Mouse (Mus musculus) midbrain, embryonic 12.5 days (tissue): Measurements from ENCODE around the gene Ankrd66. TPM values are rescaled to one million over a fixed set of nuclear protein-coding genes. Genes with fewer than 3 reads are reported as not detected.

Experiments
- ATAC-seq: fragments of 200-750 bp; cut with Nextera tagmentation; 2 replicates; pipeline ENCODE4 v1.8.0; 2017; ENCODE audit warnings: low read depth, moderate TSS enrichment, moderate library complexity; ENCODE audit not compliant: low FRiP score
- H3K27ac ChIP-seq: fragments of 300-500 bp; sonication (generic); replicated peaks from 2 replicates; pipeline ENCODE4 v1.5.1; 2016; ENCODE audit warnings: mild to moderate bottlenecking
- H3K27me3 ChIP-seq: fragments of 300-500 bp; sonication (generic); 2 replicates; pipeline ENCODE4 v1.6.1; 2016; ENCODE audit warnings: mild to moderate bottlenecking
- H3K36me3 ChIP-seq: fragments of 300-500 bp; sonication (generic); 2 replicates; pipeline ENCODE4 v1.6.1; 2016
- H3K4me1 ChIP-seq: fragments of 300-500 bp; sonication (generic); 2 replicates; pipeline ENCODE4 v1.6.1; 2016
- H3K4me2 ChIP-seq: fragments of 300-500 bp; sonication (generic); replicated peaks from 2 replicates; pipeline ENCODE4 v1.6.1; 2016; ENCODE audit warnings: mild to moderate bottlenecking, moderate library complexity
- H3K4me3 ChIP-seq: fragments of 300-500 bp; sonication (generic); 2 replicates; pipeline ENCODE4 v1.5.1; 2016; ENCODE audit warnings: mild to moderate bottlenecking
- H3K9ac ChIP-seq: fragments of 300-500 bp; sonication (generic); replicated peaks from 2 replicates; pipeline ENCODE4 v1.6.1; 2016; ENCODE audit warnings: mild to moderate bottlenecking, moderate library complexity
- H3K9me3 ChIP-seq: fragments of 300-500 bp; sonication (generic); 2 replicates; pipeline ENCODE4 v1.6.1; 2016; ENCODE audit warnings: mild to moderate bottlenecking
- WGBS: fragments of 180-500 bp; shearing (Covaris S2); methylation state at CpG from one replicate; pipeline ENCODE4 v1.1.7; 2016; 5-methylcytosine and 5-hydroxymethylcytosine counted together
- polyA plus RNA-seq: library from polyadenylated mRNA; unstranded; fragments of >200 nt; fragmentation: Nextera tagmentation; extraction: Ambion mirVana; gene quantifications from 2 replicates; pipeline ENCODE4 v1.2.1, GENCODE M21; 2016

Gene Ankrd66
- not detected in 2 replicates for polyA plus RNA-seq

DNA sequence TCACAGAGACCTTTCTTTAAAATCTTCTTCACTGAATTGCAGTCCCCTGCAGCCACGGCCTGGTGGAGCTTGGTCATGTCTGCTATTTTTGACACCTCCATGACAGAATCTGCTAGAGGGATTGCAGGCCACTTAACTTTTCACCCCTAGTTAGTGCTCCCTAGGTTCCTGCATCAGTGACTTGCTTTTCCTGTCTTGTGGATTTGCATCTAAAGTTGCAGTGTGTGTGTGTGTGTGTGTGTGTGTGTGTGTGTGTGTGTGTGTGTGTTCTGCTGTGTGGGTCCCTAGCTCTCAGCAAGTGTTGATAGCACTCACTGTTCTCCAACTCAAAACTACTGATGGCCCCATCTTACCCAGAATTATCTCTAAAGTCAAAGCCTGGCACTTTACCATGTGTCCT, at the start of gene Ankrd66:
Gene Ankrd66 (minus strand): TSS at position 101 of the 400 bp plus-strand sequence.
- no peaks in the 10 kb centered on the region for H3K4me1 ChIP-seq
- ATAC-seq = no peak
- 86% methylated on average over 1 of the region's 1 CpGs for WGBS
- no peaks in the 10 kb centered on the region for H3K9me3 ChIP-seq
- no peak within 1 kb of the TSS for H3K27ac ChIP-seq
- H3K4me3 ChIP-seq = no peak within 1 kb of the TSS
- H3K27me3 ChIP-seq = no peaks in the 10 kb centered on the region; the same call in 1 of the 2 replicates
- no peak within 1 kb of the TSS for H3K4me2 ChIP-seq
- H3K9ac ChIP-seq = no peak within 1 kb of the TSS
- no peaks in the 10 kb centered on the region for H3K36me3 ChIP-seq

DNA sequence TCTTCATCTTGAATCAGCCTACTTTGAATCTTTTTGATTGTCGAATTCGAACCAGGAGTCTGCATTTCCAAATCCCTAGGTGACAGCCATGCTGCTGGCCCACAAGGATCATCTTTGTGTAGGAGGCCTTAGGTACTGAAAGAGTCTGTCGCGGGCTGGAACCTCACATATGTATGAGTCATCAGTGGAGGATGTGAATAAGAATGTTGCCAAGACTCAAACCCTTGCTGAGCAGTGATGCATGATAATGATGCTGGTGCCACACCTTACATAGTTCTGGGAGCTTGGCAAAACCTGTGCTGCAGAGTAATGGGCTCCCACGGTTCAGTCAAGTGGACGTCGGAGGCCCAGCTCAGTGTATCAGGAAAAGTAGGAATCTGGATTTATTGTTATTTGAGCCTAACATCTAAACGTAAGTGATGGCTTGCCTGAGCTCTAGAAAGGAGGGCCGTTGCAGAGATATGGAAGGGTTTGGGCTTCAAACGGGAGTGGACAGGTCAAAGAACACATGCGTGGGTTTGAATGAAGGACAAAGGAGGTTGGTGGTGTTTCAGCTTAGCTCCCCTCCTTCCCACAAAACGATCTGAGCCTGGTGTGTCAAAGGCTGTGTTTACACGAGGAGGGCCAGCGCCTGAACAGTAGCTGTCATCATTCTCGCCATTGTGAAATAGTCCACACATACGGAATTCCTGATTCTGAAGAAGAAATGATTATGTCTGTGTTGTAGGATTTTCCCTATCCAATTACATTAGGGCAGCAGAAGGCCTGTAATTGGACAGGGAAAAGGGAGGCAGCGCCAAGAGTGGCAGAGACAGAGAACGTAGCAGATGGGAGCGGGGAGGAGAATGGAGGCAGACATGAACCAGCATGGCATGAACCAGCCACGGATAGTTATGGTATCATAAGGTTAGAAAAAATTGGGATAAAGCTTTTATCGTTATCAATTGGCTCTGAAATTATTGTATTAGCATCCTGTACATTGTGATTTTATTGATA, 49.2 kb upstream of the Ankrd66 start:
- Histone ChIP-seq H3K4me2 (no peak overlapping the region), H3K27ac (no peak overlapping the region), H3K4me1 (no peaks in the 10 kb centered on the region), H3K27me3 (no peaks in the 10 kb centered on the region), H3K9me3 (no peaks in the 10 kb centered on the region), H3K9ac (no peak overlapping the region), H3K36me3 (no peaks in the 10 kb centered on the region), H3K4me3 (no peak overlapping the region)
- no peak for ATAC-seq
- 90% methylated on average over 21 of the region's 21 CpGs for WGBS

DNA sequence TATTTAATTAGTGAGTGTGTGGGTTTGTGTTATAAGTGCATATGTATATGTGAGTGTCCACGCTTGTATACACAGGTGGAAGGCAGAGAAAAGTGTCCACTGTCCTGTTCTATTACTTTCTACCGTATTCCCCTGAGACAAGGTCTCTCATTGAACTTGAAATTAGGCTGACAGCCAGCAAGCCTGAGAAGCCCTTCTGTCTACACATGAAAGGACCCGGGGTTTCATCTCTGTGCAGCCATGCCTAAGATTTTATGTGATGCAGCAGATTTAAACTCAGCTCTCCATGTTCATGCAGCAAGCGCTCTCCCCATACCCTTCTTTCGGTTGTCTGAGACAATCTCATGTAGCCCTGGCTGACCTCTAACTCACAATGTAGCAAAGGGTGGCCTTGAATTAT, 47.1 kb upstream of the Ankrd66 start:
- no peaks in the 10 kb centered on the region for H3K27me3 ChIP-seq
- no peaks in the 10 kb centered on the region for H3K9me3 ChIP-seq
- no peak overlapping the region for H3K9ac ChIP-seq
- no peak overlapping the region for H3K4me3 ChIP-seq
- H3K4me1 ChIP-seq = no peaks in the 10 kb centered on the region
- no peak overlapping the region for H3K27ac ChIP-seq
- 81% methylated on average over 5 of the region's 5 CpGs for WGBS
- ATAC-seq = no peak
- H3K4me2 ChIP-seq = no peak overlapping the region
- H3K36me3 ChIP-seq = no peaks in the 10 kb centered on the region

DNA sequence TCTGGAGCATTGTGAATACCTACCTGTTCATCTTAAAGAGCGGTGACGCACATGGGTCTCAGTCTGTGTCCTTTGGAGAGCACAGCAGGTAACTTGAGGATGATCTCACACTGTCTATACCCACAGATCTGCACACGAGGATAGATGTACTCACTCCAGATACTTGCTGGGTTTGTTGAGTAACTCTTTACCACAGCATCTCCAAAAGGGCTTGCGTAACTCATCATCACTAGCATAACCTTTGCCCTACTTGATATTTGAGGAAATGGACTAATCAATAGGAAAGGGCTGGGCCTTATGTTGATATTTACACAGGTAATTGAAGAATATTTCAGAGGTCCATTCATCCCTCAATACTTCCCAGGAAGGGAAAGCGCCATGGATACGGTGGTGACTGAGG, 46.3 kb upstream of the Ankrd66 start:
- H3K4me3 ChIP-seq = no peak overlapping the region
- H3K9ac ChIP-seq = no peak overlapping the region
- H3K4me2 ChIP-seq = no peak overlapping the region
- no peaks in the 10 kb centered on the region for H3K9me3 ChIP-seq
- H3K36me3 ChIP-seq = no peaks in the 10 kb centered on the region
- no peak for ATAC-seq
- H3K4me1 ChIP-seq = no peaks in the 10 kb centered on the region
- H3K27ac ChIP-seq = no peak overlapping the region
- no peaks in the 10 kb centered on the region for H3K27me3 ChIP-seq
- WGBS = 89% methylated on average over 6 of the region's 6 CpGs

DNA sequence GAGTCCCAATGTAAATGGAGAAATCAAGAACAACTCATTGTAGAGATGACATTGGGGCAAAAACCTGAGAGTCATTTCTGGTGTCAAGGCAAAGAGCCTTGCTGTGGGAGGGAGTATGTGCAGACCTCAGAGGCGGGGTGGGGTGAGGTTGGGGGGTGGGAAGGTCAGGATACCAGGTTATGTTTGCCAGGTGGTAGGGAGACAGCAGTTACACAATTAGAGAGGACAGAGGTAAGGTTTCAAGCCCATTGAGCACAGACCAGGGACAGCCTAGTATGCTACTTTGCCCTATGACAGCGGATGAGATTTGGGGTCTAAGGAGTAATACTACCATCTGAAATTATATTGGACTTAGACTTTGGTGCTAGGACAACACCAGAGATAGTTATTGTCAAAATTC, 43.8 kb upstream of the Ankrd66 start:
- no peaks in the 10 kb centered on the region for H3K36me3 ChIP-seq
- no peaks in the 10 kb centered on the region for H3K4me1 ChIP-seq
- 76% methylated on average over 2 of the region's 2 CpGs for WGBS
- no peak overlapping the region for H3K9ac ChIP-seq
- H3K27me3 ChIP-seq = no peaks in the 10 kb centered on the region
- no peaks in the 10 kb centered on the region for H3K9me3 ChIP-seq
- no peak for ATAC-seq
- H3K4me3 ChIP-seq = no peak overlapping the region
- no peak overlapping the region for H3K4me2 ChIP-seq
- no peak overlapping the region for H3K27ac ChIP-seq

DNA sequence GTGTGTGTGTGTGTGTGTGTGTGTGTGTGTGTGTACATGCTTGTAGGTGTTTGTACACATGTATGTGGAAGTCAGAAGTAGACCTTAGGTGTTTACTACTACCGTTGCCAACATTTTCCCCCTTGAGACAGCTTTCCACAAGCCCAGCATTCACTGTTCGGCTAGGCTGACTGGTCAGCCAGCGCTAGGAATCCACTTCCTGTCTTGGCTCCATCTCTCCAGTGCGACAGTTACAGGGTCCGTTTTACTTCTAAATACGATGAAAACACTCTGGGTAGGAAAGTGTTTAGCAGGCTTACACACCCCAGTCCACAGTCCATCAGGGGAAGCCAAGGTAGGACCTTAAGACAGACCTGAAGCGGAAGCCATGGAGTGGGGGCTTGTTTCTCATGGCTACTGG, 41.3 kb upstream of the Ankrd66 start:
- ATAC-seq = no peak
- H3K4me1 ChIP-seq = peaks cover 10% of the 10 kb centered on the region
- no peaks in the 10 kb centered on the region for H3K9me3 ChIP-seq
- 89% methylated on average over 7 of the region's 7 CpGs for WGBS
- no peaks in the 10 kb centered on the region for H3K27me3 ChIP-seq
- H3K27ac ChIP-seq = no peak overlapping the region
- no peaks in the 10 kb centered on the region for H3K36me3 ChIP-seq
- no peak overlapping the region for H3K4me3 ChIP-seq
- H3K9ac ChIP-seq = no peak overlapping the region
- H3K4me2 ChIP-seq = no peak overlapping the region

DNA sequence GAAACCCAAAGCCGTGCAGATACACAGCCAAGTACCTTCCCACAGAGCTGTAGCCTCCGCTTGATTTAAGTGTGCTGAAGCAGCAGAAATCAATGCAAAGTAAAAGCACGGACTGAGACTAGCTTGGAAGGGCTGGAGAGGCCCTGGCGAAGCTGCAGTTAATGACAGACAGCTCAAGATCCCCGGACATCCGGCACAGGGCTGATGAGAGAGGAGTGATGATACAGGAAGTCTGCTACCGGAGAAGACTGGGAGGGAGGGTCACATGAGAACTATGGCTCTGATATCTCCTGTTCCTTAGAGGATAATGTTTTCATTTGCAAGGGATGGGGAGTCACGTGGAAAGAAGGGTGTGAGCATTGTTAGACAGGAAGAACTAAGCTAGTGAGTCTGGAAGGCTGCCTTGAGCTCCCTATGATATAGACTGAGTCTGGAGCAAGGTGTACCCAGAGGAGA, 37.6 kb upstream of the Ankrd66 start:
- WGBS = 27% methylated on average over 8 of the region's 8 CpGs
- H3K9ac ChIP-seq = no peak overlapping the region

DNA sequence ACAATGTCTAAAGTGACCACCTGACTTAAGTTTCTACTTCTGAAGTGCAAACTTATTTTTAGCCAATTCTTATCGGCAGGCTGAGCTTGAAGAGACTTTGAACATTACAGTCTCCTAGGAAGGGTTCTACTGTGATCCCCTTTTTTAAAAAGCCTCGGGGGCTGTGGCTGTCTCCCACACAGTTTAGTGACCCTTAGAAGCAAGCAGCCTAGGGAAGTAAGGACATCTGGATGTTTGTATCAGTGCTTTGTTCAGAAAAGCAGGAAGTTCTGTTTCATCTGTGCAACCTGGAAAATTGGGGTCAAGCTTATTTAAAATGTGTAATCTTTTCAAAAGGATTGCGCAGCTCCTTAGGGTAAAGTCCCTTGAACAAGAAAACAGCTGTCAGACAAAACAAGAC, 37.0 kb upstream of the Ankrd66 start:
- Histone ChIP-seq H3K27me3 (no peaks in the 10 kb centered on the region), H3K36me3 (no peaks in the 10 kb centered on the region), H3K9me3 (no peaks in the 10 kb centered on the region), H3K4me2 (peak overlapping the region; percentile 2; the same call in 1 of the 2 replicates), H3K27ac (peak overlapping the region; percentile 40; the same call in 1 of the 2 replicates), H3K4me1 (peaks cover 10% of the 10 kb centered on the region), H3K9ac (no peak overlapping the region), H3K4me3 (no peak overlapping the region)
- WGBS = 20% methylated on average over 3 of the region's 3 CpGs
- ATAC-seq = no peak

More for the DNA sequence above, 37.6 kb upstream of the Ankrd66 start:
- Histone ChIP-seq H3K9me3 (no peaks in the 10 kb centered on the region), H3K4me2 (peak overlapping the region; percentile 2; the same call in 1 of the 2 replicates), H3K4me1 (peaks cover 10% of the 10 kb centered on the region), H3K36me3 (no peaks in the 10 kb centered on the region), H3K27me3 (no peaks in the 10 kb centered on the region), H3K4me3 (no peak overlapping the region), H3K27ac (peak overlapping the region; percentile 40)
- peak; percentile 49; the same call in 1 of the 2 replicates for ATAC-seq

DNA sequence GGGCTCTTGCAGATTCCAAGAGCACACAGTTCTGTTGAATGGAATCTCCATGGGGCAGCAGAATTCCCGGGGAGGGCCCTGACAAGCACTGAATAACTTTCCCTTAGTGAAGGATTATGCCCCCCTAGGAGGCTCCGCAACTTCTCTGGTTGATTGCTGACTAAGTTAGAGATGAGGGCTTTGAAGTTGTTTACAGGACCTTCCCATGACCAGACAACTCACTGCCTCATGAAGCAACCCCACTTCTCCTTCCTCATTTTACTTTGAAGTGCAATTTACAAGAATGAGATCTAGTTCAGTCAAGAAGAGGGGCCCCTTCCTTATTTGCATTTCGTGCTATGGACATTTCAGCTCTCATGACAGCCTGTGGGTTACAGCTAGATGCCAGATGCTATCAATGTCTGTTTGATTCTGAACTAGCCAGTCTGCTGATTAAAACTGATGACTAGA, 30.2 kb upstream of the Ankrd66 start:
- Histone ChIP-seq H3K27me3 (peaks cover 2% of the 10 kb centered on the region; the same call in 1 of the 2 replicates), H3K4me3 (no peak overlapping the region), H3K27ac (no peak overlapping the region), H3K9me3 (no peaks in the 10 kb centered on the region), H3K4me1 (peaks cover 7% of the 10 kb centered on the region; the same call in 1 of the 2 replicates), H3K9ac (no peak overlapping the region), H3K4me2 (no peak overlapping the region), H3K36me3 (no peaks in the 10 kb centered on the region)
- 13% methylated on average over 3 of the region's 3 CpGs for WGBS
- peak; percentile 19; the same call in 1 of the 2 replicates for ATAC-seq

DNA sequence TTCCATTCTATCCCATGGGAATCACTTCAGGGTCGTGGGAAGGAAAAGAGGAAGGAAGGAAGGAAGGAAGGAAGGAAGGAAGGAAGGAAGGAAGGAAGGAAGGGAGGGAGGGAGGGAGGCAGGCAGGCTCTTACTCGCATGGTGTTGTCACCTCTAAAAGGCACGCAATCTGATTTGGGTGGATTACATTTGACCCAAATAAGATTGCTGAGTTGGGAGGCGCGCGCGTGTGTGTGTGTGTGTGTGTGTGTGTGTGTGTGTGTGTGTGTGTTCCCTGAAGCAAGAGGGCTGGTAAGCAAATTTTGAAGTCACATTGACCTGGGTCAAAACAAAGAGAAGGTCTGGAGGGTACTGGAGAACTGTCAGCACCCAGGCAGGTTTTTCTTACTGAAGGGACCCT, 25.8 kb upstream of the Ankrd66 start:
- H3K9ac ChIP-seq = no peak overlapping the region
- peaks cover 11% of the 10 kb centered on the region; the same call in 1 of the 2 replicates for H3K4me1 ChIP-seq
- H3K27ac ChIP-seq = no peak overlapping the region
- no peak for ATAC-seq
- H3K36me3 ChIP-seq = no peaks in the 10 kb centered on the region
- peaks cover 4% of the 10 kb centered on the region; the same call in 1 of the 2 replicates for H3K27me3 ChIP-seq
- no peak overlapping the region for H3K4me2 ChIP-seq
- H3K4me3 ChIP-seq = no peak overlapping the region
- no peaks in the 10 kb centered on the region for H3K9me3 ChIP-seq
- 66% methylated on average over 7 of the region's 7 CpGs for WGBS

DNA sequence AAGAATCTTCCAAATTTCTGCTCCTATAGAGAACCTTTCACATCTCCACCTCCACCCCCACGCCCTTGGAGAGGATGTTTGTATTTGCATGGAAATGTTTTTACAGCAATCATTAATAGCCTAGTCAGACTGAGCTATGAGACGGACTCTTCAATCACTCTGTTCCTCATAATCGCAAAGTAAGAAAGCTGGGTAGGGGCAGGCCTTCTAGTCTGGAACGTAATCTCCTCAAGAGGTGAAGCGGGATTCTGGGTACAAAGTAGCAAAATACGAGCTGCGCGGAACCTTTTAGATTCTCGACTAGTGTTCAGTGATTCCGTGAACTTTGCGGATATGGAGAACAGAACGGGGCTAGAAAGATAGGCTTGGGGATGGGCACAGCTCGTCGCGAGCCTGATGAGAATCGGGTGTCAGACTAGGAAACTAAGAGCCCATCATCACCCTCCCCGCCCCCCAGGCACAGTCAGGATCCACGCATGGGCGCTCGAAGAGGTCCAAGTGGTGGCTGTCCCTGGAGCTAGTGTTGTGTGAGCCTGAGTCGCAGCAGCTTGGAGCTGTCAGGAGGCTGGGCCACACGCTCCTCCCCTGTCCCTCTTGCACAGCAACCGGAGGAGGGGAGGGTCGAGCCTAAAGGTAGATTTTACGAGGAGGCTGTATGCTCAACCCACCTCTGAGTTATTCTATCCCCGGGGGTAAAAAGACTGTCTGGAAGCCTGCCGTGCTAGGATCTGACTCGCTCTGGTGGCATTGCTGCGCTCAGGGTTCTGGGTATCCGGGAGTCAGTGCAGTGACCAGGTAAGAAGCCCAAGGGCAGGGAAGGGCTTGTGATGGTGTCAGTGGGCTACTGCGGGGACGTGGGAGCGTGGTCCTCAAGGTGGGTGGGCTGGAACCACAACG, 24.8 kb upstream of the Ankrd66 start, which contains the start of gene Pla2g7:
Gene Pla2g7 (plus strand): TSS at position 107 of the 897 bp plus-strand sequence.
- no peak within 1 kb of the TSS for H3K27ac ChIP-seq
- H3K36me3 ChIP-seq = no peaks in the 10 kb centered on the region
- H3K27me3 ChIP-seq = peaks cover 4% of the 10 kb centered on the region; the same call in 1 of the 2 replicates
- H3K4me1 ChIP-seq = 0 out of 2 replicates have a peak, but pooled peaks cover 6% of the 10 kb centered on the region
- WGBS = under 1% methylated on average over 34 of the region's 34 CpGs
- H3K4me2 ChIP-seq = peak within 1 kb of the TSS; percentile 82
- peak within 1 kb of the TSS; percentile 62 for H3K9ac ChIP-seq
- no peaks in the 10 kb centered on the region for H3K9me3 ChIP-seq
- ATAC-seq = peak; percentile 84
- H3K4me3 ChIP-seq = peak within 1 kb of the TSS; percentile 45
